Mouse (Mus musculus) forebrain, embryonic 15.5 days (tissue): ENCODE data around the gene Vmn2r38. TPM values are rescaled to one million over a fixed set of nuclear protein-coding genes. Genes with fewer than 3 reads are reported as not detected.
"Not testable (repeated sequence)": the region's sequence is repeated elsewhere in the genome, so short reads cannot be mapped to it uniquely, and the experiment has no call there.

ENCODE experiments used
- ATAC-seq: fragments of 200-750 bp; cut with Nextera tagmentation; replicated peaks from 2 replicates; pipeline ENCODE4 v1.8.0; 2017; ENCODE audit warnings: mild to moderate bottlenecking, moderate TSS enrichment, moderate library complexity
- H3K27ac ChIP-seq: fragments of 300-500 bp; sonication (generic); replicated peaks from 2 replicates; pipeline ENCODE4 v1.5.1; 2015; ENCODE audit warnings: mild to moderate bottlenecking, inconsistent platforms
- H3K27me3 ChIP-seq: fragments of 300-500 bp; sonication (generic); 2 replicates; pipeline ENCODE4 v1.6.1; 2015; ENCODE audit warnings: inconsistent platforms
- H3K36me3 ChIP-seq: fragments of 300-500 bp; sonication (generic); 2 replicates; pipeline ENCODE4 v1.6.1; 2015; ENCODE audit warnings: mild to moderate bottlenecking, inconsistent platforms
- H3K4me1 ChIP-seq: fragments of 300-500 bp; sonication (generic); 2 replicates; pipeline ENCODE4 v1.6.1; 2015; ENCODE audit warnings: inconsistent platforms
- H3K4me2 ChIP-seq: fragments of 300-500 bp; sonication (generic); replicated peaks from 2 replicates; pipeline ENCODE4 v1.6.1; 2015; ENCODE audit warnings: mild to moderate bottlenecking, inconsistent platforms
- H3K4me3 ChIP-seq: fragments of 300-500 bp; sonication (generic); 2 replicates; pipeline ENCODE4 v1.5.1; 2015; ENCODE audit warnings: mild to moderate bottlenecking, inconsistent platforms
- H3K9ac ChIP-seq: fragments of 300-500 bp; sonication (generic); replicated peaks from 2 replicates; pipeline ENCODE4 v1.6.1; 2015; ENCODE audit warnings: mild to moderate bottlenecking, inconsistent platforms
- H3K9me3 ChIP-seq: fragments of 300-500 bp; sonication (generic); 2 replicates; pipeline ENCODE4 v1.6.1; 2016; ENCODE audit warnings: inconsistent platforms
- WGBS: fragments of 180-500 bp; shearing (Covaris S2); methylation state at CpG from one replicate; pipeline ENCODE4 v1.1.7; 2015; ENCODE audit warnings: mixed read lengths; 5-methylcytosine and 5-hydroxymethylcytosine counted together
- polyA plus RNA-seq: library from polyadenylated mRNA; unstranded; fragments of >200 nt; fragmentation: Nextera tagmentation; extraction: Ambion mirVana; gene quantifications from 2 replicates; pipeline ENCODE4 v1.2.1, GENCODE M21; 2015

The Vmn2r38 gene
- not detected in 2 replicates for polyA plus RNA-seq

- not testable (repeated sequence) for H3K4me2 ChIP-seq, H3K4me1 ChIP-seq, H3K9me3 ChIP-seq, ATAC-seq, H3K9ac ChIP-seq, H3K4me3 ChIP-seq, H3K27me3 ChIP-seq, H3K27ac ChIP-seq, H3K36me3 ChIP-seq
These were observed at the start of gene Vmn2r38 for GRCm38 (mm10) chr7:9097781-9098180. TSS of gene Vmn2r38 (minus strand) at chr7:9097881.

GRCm38 (mm10) chr7:9065353-9065752 lies 32.3 kb downstream of the Vmn2r38 start:
- H3K36me3 ChIP-seq, H3K4me2 ChIP-seq, ATAC-seq, H3K4me3 ChIP-seq, H3K9ac ChIP-seq, H3K27ac ChIP-seq, H3K9me3 ChIP-seq, H3K27me3 ChIP-seq, H3K4me1 ChIP-seq: not testable (repeated sequence)
- 82% methylated on average over 4 of the region's 4 CpGs for WGBS

DNA sequence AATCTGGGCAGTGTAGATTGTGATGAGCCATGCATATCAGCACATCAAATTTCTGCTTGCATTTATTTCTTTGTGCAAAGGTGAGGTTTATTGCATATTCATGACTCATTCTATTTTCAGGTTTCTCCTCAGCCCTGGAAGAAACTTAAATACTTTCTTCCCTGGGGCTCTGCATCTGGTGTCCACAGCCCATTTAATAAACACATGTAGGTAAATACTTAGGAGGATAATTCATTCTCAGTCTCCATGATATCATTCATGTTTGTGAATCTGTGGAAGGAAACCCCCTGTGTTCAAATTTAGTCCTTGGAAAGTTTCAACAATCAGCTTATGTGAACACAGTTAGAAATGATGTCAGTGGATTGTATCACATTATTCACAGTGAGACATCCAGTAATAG lies 67.0 kb downstream of the Vmn2r38 start, which contains the start of gene Vmn2r39:
Gene Vmn2r39 (minus strand): TSS at position 101 of the 400 bp plus-strand sequence.
- not testable (repeated sequence) for H3K27me3 ChIP-seq, ATAC-seq, H3K36me3 ChIP-seq, H3K27ac ChIP-seq, H3K9ac ChIP-seq, H3K9me3 ChIP-seq, H3K4me1 ChIP-seq, H3K4me3 ChIP-seq, H3K4me2 ChIP-seq

Other genes starting within 250 kb of the Vmn2r38 start
- not detected in 2 replicates for gene Vmn2r40, start 166.4 kb downstream of the Vmn2r38 start, polyA plus RNA-seq
- gene Vmn2r39, start 67.1 kb downstream of the Vmn2r38 start, polyA plus RNA-seq, result not detected in 2 replicates
- not detected in 2 replicates for gene Vmn2r37, start 125.8 kb upstream of the Vmn2r38 start, polyA plus RNA-seq